Mouse (Mus musculus): ENCODE data around the gene Ccna1.

- no peak for TF ChIP-seq POLR2A (IDR thresholded peaks at IDR 0.05; ENCODE audit: low read depth, low read length)
- TF ChIP-seq CTCF (conservative IDR thresholded peaks at IDR 0.05; ENCODE audit: insufficient read depth, insufficient read length, low read depth, low read length) = no peak
These were observed 53.6 kb downstream of the Ccna1 start for GRCm38 (mm10) chr3:55001677-55002076.
